Mouse (Mus musculus): ENCODE data around the gene Nfil3.
A peak's percentile ranks its signal among the peaks of the same experiment; 100 is the strongest.

The Nfil3 gene

DNA sequence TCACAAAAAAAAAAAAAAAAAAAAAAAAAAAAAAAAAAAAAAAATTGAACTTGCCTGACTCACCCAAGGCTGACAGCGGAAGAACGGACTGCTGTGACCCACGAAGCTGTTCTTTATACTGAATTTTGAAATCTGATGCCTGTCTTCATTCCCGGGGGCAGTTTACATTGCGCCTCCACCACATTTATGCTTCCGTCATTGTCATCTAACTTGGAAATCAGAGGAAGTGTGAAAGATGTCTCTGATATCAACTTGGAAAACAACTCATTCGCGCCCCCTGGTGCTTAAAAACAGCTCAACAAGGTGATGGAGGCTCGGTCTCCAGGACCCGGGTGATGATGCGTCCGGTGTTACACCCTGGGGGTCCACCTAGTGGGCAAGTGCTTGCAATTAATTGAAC is 1.8 kb upstream of the Nfil3 start:
- peak; percentile 87 to 88 for DNase-seq (ENCODE audit: low spot score in 2 of 2)

DNA sequence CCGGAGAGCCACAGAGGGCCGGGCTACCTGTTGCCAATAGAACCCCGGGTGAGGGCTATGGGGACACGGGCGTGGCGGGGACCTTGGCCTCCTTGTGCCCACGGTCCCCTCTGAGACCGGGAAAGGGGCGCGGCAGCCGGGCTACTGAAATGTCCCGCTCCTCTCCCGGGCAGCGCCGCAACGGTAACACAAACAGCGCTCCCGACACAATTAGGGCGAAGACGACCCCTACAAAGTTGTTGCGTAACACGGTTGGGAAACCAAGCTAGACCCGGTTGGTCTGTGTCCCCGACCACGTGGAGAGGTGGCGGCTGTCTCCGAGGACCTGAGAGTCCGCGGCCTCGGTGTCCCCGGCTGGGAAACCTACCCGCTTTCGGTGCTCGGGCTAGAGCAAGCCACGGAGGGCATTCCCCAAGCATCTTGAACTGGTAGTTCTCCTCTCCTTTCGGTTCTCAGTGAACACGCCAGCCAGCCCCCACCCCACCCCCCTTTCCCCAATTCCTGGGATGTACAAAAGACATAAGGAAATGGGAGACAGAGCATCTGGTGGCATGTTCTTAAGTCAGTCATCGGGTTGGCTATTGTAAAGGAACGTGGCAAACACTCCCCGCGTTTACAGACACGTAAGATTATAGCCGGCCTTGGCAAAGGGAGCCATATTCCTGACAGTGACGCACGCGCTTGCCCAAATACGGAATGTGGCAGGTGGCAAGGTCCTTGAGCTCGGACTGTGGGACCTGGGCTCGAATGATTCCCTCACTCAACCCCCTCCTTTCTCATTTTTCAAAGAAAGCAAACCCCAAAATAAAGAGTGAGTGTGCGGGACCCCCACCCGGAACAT is 788 bp upstream of the Nfil3 start:
- DNase-seq (ENCODE audit: low spot score in 2 of 2), result peak; percentile 44 to 66

DNA sequence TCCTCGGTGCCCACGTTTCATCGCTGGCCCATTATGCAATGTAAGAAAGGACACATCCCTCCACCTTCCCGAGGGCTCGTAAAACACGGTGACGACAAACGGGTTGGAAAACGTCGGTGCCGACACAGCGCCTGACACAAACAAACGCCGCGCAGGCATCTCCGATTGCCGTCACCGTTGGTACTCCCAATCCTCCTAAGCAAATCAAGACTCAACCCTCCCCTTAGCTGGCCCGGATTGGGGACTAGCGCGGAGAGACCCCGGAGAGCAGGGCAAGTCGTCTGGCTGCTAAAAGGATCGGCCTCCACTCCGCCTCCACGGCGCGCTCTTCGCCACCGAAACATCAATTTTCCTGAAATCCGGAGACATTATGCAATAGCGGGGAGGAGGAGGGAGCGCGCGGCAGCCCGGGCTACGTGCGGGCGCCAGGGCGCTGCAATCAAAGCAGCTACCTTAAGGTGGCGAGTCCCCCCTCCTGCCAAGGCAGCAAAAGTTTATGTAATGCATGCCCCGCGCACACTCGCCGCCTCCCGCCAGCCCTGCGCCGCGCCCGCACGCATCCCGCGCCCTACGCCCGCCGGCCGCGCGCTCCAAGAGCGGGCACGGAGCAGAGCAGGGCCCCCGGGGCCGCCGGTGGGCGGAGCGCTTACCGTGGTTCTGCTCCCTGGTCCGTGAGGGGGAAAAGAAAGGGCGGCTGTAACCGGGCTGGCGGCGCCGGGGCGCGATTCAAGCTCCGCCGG is 492 bp downstream of the Nfil3 start:
- peak; percentile 68 to 77 for DNase-seq (ENCODE audit: low spot score in 2 of 2)

DNA sequence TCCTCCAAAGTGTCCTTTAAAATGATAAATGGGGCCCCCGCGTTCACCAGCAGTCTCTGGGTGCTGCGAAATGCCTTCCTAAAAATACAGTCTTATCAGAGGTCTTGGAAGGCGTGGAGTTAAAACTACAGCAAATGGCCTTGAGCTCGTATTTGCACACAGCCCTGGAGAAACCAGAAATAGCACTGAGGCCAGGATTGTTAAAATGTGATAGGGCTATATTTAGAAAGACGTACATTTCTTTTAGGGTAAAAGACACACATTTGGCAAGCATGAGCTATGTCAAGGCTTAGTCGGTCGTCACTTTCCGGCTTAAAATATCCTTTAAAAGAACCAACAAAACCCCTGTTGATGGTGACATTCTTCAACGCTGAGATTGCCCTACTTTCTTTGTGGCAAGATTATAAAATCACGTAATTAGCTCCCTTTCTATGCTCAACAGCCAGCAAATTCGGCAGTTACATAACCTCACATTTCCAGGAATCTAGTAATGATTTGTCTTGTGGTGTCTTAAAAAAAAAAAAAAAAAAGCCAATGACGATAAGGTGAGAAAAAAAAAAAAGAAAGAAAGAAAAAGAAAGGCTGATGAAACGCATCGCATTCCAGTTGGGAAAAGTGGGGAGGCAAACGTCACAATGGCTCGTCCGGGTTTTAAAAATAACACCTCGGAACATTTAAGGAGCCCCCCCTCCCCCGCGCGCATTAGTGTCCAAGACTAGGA is 1.4 kb downstream of the Nfil3 start:
- no peak for DNase-seq (ENCODE audit: low spot score in 2 of 2)

DNA sequence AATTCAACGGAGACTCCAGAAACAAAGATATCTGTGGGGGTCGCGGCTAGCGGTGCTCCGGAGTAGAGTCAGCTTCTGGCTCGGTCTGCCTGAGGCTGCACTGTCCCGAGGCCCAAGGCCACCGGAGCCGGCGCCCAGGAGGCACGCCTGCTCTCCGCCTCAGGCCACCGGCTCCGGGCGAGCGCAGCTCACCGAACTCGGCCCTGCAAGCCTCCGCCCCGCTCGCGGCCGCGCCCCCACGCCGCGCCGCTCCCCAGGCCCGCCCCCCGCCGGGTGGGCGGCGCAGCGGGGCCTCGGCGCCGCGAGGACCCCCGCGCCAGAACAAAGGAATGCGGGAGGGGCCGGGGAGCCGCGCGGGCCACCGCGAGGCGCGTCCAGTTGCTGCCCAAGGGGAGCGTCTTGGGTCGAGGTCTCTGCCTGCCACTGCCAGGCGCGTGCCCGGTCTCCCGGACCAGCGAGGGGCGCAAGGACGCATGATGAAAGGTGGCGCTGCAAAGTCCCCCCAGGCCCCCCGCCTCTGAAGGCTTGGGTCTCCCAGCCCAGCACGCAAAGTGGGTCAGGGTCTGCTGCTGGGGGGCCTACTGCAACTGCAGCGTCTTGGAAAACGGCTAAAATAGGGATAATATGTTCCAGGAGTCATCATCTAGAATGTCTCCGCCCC is 2.4 kb downstream of the Nfil3 start:
- peak; percentile 30 to 37 for DNase-seq (ENCODE audit: low spot score in 2 of 2)

DNA sequence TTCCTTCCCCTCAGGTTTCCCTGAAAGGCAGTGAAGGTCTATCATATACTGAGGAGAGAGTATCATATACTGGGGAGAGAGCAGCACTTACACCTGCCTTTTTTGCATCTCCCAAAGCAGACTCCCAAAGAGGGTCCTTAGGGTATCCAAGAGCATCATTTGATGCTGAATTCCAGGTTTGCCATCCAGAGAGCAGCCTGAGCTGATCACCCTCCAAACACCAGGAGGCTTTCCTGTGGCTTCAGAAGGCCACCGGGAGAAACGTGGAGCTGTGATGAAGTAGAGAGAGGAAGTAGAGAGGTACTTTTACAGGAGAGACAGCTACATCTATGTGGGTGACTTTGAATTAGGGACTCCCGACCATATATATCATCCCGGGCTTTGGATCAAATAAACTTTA is 3.1 kb downstream of the Nfil3 start:
- DNase-seq (ENCODE audit: low spot score in 2 of 2), result no peak

DNA sequence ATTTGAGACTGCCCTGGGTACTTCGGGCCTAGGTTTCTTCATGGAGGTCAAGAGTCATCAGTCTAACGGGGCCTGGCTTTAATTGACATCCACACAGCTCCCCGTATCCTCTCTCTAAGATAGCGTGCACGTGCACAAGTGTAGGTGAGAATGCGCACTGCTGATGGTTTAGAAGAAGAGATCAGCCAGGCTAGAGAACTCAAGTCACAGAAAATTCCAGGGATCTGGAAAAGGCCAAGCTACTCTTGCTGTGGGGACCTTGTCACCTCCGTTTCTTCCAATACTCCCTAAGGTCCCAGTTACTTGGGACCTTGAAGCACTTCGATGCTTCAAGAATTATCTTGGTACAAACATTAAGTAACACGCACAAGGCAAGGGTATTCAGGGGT is 3.7 kb downstream of the Nfil3 start:
- no peak for DNase-seq (ENCODE audit: low spot score in 2 of 2)

DNA sequence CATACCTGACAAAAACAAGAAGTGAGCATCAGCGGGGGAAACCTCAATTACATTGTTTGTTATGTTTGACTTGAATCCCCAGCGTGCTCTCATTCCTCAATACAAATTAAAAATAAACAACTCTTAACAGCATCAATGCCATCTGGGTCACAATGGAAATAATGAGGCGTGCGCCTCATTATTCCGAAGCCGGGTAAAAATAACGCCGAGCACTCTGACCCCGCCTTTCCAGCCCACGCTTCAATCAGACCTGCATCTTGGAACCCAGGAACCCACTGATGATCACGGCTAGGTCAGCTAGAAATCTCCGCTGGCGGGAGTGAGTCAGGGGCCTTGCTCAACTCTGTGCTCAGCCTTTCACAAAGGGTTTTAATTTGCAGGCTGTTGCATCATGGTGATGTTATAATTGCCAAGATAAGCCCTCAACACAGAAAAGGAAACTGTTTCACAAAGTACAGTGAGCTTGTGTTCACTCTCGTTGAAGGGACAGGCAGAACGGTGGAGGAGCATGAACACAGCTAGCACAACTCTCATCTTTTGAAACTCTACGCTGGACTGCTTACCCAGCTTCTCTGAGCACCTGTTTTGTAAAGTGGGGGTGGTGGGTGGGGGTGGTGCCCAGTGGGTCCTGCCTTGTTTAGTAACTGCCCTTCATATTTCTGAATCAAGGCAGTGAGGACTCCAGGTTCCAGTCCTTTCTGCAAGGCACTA is 4.2 kb downstream of the Nfil3 start:
- peak; percentile 25 to 71 for DNase-seq (ENCODE audit: low spot score in 2 of 2)

DNA sequence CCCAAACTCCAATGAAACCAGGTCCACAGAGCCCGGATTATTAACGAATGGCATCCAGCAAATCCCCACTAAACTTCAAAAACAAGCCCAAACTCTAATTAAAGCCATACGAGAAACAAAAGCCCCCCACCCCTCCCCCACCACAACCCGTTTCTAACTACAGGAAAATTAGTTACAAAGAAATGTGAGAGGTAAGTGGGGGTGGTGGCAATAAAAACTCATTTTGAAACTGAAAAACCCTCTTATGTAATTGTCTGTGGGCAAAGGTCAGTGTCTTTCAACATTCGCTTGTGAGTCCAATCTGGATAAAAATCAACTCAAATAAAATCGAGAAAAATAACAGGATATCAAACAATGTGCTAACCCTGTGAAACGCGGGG is 4.8 kb downstream of the Nfil3 start:
- DNase-seq (ENCODE audit: low spot score in 2 of 2), result no peak

DNA sequence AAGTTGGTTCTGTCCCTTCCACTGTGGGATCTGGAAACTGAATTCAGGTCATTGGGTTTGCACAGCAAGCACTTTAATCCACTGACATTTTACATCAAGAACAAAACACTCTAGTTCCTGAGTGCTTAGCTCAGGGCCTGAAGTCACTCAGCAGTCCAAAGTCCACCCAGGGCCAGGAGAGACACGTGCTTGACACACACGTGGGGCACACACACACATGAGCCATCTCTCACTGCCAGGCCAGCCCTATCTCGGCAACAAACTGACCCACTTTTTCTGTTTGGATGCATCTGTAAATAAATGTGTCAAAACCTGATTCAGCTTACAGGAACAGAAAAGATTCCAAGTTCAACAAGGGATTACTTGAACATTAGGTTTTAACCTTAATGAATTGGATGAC is 6.2 kb downstream of the Nfil3 start:
- peak in 1 of 2 experiments; percentile 55 for DNase-seq (ENCODE audit: low spot score in 2 of 2)

DNA sequence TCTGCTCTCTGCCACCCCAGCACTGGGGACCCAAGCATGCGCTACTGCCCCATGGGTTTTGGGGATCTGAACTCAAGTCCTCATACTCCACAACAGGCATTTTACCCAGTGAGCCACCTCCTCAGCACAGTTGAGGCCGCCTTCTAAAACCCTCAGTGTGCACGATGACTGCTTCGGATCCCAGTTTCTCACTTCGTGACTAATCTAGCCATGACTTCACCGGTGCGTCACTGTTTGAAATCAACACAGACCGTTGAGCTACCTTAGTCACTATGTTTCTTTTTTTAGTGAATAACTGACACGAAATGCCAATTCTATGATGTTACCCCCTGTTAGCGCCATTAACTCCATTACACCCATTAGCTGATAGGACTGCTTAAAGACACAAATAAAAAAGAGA is 7.4 kb downstream of the Nfil3 start:
- no peak for DNase-seq (ENCODE audit: low spot score in 2 of 2)

DNA sequence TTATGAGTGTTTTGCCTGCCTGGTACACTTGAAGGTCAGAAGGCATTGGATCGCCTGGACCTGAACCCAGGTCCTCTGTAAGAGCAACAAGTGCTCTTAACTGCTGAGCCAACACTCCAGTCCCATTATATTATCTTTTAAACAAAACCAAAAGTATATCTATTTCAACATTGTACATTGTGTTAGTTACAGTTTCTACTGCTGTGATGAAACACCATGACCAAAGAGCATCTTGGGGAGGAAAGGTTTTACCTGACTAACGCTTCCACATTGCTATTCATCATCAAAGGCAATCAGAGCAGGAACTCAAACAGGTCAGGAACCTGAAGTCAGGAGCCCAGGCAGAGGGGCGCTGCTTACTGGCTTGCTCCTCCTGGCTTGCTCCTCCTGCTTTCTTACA is 8.2 kb downstream of the Nfil3 start:
- DNase-seq (ENCODE audit: low spot score in 2 of 2), result no peak

DNA sequence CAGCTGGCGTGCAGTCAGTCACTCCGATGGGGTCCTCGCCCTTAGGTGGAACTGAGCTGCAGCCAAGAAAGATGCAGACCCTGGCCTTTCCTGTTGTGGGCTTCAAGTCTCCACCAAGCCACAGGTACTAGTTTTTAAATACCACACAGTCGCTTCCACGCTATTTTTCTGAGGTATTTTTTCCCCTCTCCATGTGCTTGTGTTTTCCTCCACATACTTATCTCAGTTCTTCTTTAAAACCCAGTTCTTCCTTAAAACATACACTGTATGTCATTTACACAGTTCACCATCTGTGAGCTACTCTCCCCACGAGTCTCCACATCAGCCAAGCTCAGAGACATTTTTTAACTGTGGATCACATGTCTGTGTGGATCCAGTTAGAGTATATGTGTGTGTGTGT is 10.0 kb downstream of the Nfil3 start:
- no peak for DNase-seq (ENCODE audit: low spot score in 2 of 2)

DNA sequence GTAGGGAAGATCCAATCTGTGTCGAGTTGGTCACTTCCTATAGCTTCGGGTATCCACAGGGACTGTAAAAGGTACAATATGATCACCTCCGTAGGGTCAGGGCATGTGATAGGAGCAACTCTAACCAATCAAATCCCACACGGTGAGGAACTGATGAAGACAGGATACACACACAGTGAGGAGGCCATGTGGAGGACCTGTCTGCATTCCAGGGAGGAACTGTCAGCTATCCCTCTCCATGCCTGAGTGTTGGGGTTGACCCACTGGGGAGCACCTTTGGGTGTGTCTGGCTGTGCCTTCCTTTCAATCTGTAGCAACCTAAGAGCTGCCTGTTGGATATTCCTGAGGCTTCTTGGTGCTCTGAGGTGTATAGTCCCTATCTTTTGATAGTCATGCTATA is 18.0 kb downstream of the Nfil3 start:
- no peak for DNase-seq (ENCODE audit: low spot score in 2 of 2)

DNA sequence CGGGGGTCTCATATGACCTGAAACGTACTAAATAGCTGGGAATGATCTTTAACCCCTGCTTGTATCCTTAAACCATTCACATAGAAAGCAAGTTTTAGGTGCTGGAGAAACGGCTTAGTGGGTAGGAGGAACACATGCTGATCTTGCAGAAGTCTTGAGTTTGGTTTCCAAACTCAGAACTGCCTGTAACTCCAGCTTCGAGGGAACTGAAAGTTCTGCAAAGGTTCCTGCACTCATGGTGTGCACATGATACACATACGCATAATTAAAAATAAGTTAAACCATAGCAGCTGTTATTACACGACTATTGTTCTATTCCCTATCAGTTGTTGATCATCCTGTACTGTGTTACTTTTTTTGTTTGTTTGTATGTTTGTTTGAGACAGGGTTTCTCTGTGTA is 18.5 kb downstream of the Nfil3 start:
- DNase-seq (ENCODE audit: low spot score in 2 of 2), result no peak

DNA sequence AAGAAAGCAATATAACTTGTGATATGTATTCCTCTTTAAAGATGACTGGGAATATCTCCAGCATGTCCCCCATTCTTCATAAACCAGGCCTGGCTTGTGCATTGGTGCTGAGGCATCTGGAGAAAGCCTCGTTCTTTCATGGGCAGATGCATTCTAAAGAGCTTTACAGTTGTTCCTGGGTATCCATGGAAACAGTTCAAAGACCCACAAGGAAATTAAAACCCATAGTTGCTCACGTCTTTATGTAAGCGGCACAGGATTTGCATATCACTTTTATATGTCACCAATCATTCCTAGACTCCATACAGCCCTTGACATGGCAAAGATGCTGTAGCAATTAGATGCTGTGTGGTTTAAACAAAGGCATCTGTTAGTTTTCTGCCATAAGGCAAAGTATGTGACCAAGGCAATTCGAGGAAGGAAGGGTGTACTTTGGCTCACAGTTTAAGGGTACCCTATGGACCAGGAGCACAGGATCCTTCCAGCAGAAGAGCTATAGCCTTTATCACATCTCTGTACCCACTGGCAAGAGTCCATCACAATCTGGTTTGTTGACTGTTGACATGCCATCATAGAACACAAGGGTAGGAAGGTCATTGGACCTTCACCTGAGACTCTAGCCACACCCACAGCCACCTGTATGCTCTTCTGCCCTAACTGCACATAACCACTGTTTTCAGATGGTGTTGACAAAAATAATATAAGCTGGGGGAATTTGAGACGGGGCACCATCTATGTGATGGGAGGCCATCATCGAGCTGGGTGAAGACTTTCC is 26.9 kb downstream of the Nfil3 start:
- DNase-seq (ENCODE audit: low spot score in 2 of 2), result no peak

DNA sequence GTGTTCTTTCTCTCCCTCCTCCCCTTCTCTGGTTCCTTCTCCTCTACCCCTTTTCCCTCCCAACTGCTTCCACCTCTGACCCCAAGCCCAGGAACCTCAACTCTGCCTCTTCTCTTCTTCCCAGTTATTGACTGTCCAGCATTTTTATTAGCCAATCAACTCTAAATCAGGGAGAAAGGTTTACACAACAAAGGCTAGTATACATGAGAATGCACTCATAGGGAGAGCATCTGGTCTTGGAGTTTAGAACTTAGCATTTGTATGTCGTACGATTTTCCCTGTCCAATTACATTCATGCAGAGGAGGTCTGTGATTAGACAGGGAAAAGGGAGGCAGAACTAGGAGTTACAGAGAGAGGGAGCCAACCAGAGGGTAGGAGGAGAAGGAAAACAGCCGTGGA is 31.7 kb downstream of the Nfil3 start:
- no peak for DNase-seq (ENCODE audit: low spot score in 2 of 2)

DNA sequence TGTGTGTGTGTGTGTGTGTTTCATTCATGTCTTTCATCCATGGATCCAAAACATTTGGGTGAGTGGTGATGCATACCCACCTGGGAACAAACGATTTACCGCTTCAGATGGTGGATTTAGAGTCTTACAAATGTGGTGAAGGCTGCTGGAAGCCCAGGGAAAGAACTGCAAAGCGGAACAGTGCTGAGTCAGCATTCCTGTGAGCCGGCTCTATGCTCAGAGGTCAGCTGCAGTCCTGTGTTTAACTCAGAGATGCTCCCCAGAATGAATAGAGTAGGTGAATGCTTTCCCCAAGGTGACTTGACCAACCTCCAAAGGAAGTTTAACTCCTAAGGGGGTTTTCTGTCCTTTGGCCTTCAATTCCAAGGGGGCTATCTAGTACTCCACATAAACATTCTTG is 33.3 kb downstream of the Nfil3 start:
- DNase-seq (ENCODE audit: low spot score in 2 of 2), result no peak

DNA sequence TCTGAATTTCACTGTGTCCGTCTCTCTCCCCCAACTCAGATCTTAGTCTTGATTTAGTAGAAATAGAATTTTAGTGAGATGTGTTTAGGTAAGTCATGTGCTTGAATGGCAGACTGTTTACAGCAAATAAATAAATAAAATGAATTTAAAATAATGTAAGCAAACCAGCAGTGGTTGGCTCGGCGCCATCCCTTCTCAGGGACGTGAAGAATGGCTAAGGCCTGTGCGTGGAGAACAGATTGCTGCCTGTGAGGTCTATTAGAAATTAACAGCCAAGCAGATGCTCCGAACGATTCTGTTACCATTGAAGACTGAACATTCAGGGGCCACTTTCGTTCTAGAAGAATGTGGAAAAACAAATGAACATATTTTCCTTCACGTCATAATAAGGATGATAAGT is 35.1 kb downstream of the Nfil3 start:
- DNase-seq (ENCODE audit: low spot score in 2 of 2), result no peak

DNA sequence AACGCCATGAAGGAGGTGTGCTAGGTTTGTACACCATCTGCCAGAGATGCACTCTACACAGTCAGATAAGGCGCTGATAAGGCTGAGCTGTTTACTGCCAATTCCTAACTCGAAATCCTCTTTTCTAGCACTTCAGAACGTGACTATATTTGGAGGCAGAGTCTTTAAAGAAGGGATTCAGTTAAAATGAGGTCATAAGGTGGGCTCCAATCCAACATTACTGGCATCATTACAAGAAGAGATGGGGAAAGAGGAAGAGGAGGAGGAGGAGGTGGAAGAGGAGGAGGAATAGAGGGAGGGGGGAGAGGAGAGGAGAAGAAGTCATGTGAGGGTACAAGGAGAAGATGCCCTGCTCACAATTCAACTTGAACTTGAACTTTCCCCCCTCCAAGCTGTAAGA is 36.8 kb downstream of the Nfil3 start:
- no peak for DNase-seq (ENCODE audit: low spot score in 2 of 2)

DNA sequence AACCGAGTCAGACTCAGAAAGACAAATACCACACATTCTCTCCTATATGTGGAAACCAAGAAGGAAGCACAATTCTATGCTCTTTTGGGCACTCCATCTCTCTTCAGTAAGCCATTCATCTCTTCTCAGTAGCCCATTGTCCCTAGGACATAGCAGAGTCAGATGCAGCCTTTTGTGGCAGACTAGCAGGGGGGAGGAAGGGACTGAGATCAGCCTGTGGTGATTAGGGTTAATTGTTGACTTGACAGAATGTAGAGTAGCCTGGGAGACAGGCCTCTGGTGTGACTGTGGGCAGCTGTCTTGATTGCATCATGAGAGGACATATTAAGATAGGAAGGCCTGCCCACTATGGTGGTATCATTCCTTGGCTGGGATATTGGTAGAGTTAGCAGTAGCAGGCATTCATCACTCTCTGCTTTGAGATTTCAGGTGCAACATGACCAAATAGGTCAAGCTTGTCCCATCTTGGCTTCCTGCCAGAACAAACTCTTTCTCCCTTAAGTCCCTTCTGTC is 37.9 kb downstream of the Nfil3 start:
- DNase-seq (ENCODE audit: low spot score in 2 of 2), result no peak

All from urinary bladder, postnatal 36 days (tissue).